Mouse (Mus musculus): Measurements from ENCODE around the gene Zwilch.
"Not testable (repeated sequence)": the region's sequence is repeated elsewhere in the genome, so short reads cannot be mapped to it uniquely, and the experiment has no call there.

Zwilch gene

GRCm38 (mm10) chr9:64172816-64173665 is at the start of gene Zwilch, which contains the start of gene Rpl4:
Gene Zwilch (minus strand): TSS chr9:64173104.
Gene Rpl4 (plus strand): TSS chr9:64173375.
- DNase-seq (ENCODE audit: inconsistent age in 2 of 2, low spot score in 1 of 2), result peak; percentile 83 to 97

GRCm38 (mm10) chr9:64222098-64222497 is 49.2 kb upstream of the Zwilch start:
- DNase-seq (ENCODE audit: inconsistent age in 2 of 2, low spot score in 1 of 2), result no peak

GRCm38 (mm10) chr9:64221480-64221879 is 48.6 kb upstream of the Zwilch start:
- no peak for DNase-seq (ENCODE audit: inconsistent age in 2 of 2, low spot score in 1 of 2)

GRCm38 (mm10) chr9:64220603-64221002 is 47.7 kb upstream of the Zwilch start:
- no peak for DNase-seq (ENCODE audit: inconsistent age in 2 of 2, low spot score in 1 of 2)

GRCm38 (mm10) chr9:64219772-64220420 is 47.0 kb upstream of the Zwilch start:
- DNase-seq (ENCODE audit: inconsistent age in 2 of 2, low spot score in 1 of 2), result no peak

GRCm38 (mm10) chr9:64219305-64219704 is 46.4 kb upstream of the Zwilch start:
- DNase-seq (ENCODE audit: inconsistent age in 2 of 2, low spot score in 1 of 2), result no peak

- peak in 1 of 2 experiments; percentile 50 for DNase-seq (ENCODE audit: inconsistent age in 2 of 2, low spot score in 1 of 2)
Measured at GRCm38 (mm10) chr9:64217887-64218286, 45.0 kb upstream of the Zwilch start.

- DNase-seq (ENCODE audit: inconsistent age in 2 of 2, low spot score in 1 of 2), result no peak
Measured at GRCm38 (mm10) chr9:64216641-64217040, 43.7 kb upstream of the Zwilch start.

GRCm38 (mm10) chr9:64216090-64216489 is 43.2 kb upstream of the Zwilch start:
- DNase-seq (ENCODE audit: inconsistent age in 2 of 2, low spot score in 1 of 2), result no peak

GRCm38 (mm10) chr9:64214452-64214851 is 41.5 kb upstream of the Zwilch start:
- no peak for DNase-seq (ENCODE audit: inconsistent age in 2 of 2, low spot score in 1 of 2)

- DNase-seq (ENCODE audit: inconsistent age in 2 of 2, low spot score in 1 of 2), result no peak
Measured at GRCm38 (mm10) chr9:64207509-64208084, 34.7 kb upstream of the Zwilch start.

- DNase-seq (ENCODE audit: inconsistent age in 2 of 2, low spot score in 1 of 2), result no peak
Measured at GRCm38 (mm10) chr9:64202866-64203265, 30.0 kb upstream of the Zwilch start.

GRCm38 (mm10) chr9:64202331-64202730 is 29.4 kb upstream of the Zwilch start:
- no peak for DNase-seq (ENCODE audit: inconsistent age in 2 of 2, low spot score in 1 of 2)

GRCm38 (mm10) chr9:64199897-64200296 is 27.0 kb upstream of the Zwilch start:
- DNase-seq (ENCODE audit: inconsistent age in 2 of 2, low spot score in 1 of 2), result no peak

- DNase-seq (ENCODE audit: inconsistent age in 2 of 2, low spot score in 1 of 2), result not testable (repeated sequence)
Measured at GRCm38 (mm10) chr9:64198763-64199418, 26.0 kb upstream of the Zwilch start.

GRCm38 (mm10) chr9:64198068-64198762 is 25.3 kb upstream of the Zwilch start:
- no peak for DNase-seq (ENCODE audit: inconsistent age in 2 of 2, low spot score in 1 of 2)

- no peak for DNase-seq (ENCODE audit: inconsistent age in 2 of 2, low spot score in 1 of 2)
Measured at GRCm38 (mm10) chr9:64197524-64197923, 24.6 kb upstream of the Zwilch start.

- no peak for DNase-seq (ENCODE audit: inconsistent age in 2 of 2, low spot score in 1 of 2)
Measured at GRCm38 (mm10) chr9:64195554-64195953, 22.6 kb upstream of the Zwilch start.

- peak; percentile 67 to 82 for DNase-seq (ENCODE audit: inconsistent age in 2 of 2, low spot score in 1 of 2)
Measured at GRCm38 (mm10) chr9:64193879-64194278, 21.0 kb upstream of the Zwilch start.

- no peak for DNase-seq (ENCODE audit: inconsistent age in 2 of 2, low spot score in 1 of 2)
Measured at GRCm38 (mm10) chr9:64184166-64184840, 11.4 kb upstream of the Zwilch start.

All from adrenal gland, adult (tissue).